Mouse (Mus musculus): ENCODE results near the gene Yeats4. TPM values are rescaled to one million over a fixed set of nuclear protein-coding genes. Genes with fewer than 3 reads are reported as not detected.

The Yeats4 gene
- polyA plus RNA-seq (2012; ENCODE audit: low replicate concordance): 108 and 185 TPM in 2 replicates

GRCm38 (mm10) chr10:117224102-117224990, at the start of gene Yeats4:
TSS of gene Yeats4 (minus strand) at chr10:117224507.

GRCm38 (mm10) chr10:117238603-117239002, 14.3 kb upstream of the Yeats4 start, which contains the start of gene 9530003J23Rik:
TSS of gene 9530003J23Rik (minus strand) at chr10:117238703.

Other genes starting within 250 kb of the Yeats4 start
- 0.15 TPM in 1 of 2 replicates, not detected in the other for gene Best3, start 238.2 kb downstream of the Yeats4 start, polyA plus RNA-seq (2012; ENCODE audit: low replicate concordance)
- gene Lrrc10, start 179.2 kb downstream of the Yeats4 start, polyA plus RNA-seq (2012; ENCODE audit: low replicate concordance): not detected in 2 replicates
- gene Cct2, start 160.7 kb downstream of the Yeats4 start, polyA plus RNA-seq (2012; ENCODE audit: low replicate concordance): 11.2 and 13.2 TPM in 2 replicates
- gene Frs2, start 76.0 kb downstream of the Yeats4 start, polyA plus RNA-seq (2012; ENCODE audit: low replicate concordance): 15.2 and 19.3 TPM in 2 replicates
- gene 9530003J23Rik, start 14.2 kb upstream of the Yeats4 start, polyA plus RNA-seq (2012; ENCODE audit: low replicate concordance): not detected in 2 replicates
- gene Lyz2, start 57.8 kb upstream of the Yeats4 start, polyA plus RNA-seq (2012; ENCODE audit: low replicate concordance): 68.8 and 133 TPM in 2 replicates
- 0.30 and 0.72 TPM in 2 replicates for gene Lyz1, start 68.4 kb upstream of the Yeats4 start, polyA plus RNA-seq (2012; ENCODE audit: low replicate concordance)
- 209 and 397 TPM in 2 replicates for gene Cpsf6, start 155.5 kb upstream of the Yeats4 start, polyA plus RNA-seq (2012; ENCODE audit: low replicate concordance)

Measured in hematopoietic multipotent progenitor cell, adult 10-12 weeks (in vitro differentiated cells).